8 mouse cellular contexts compared by ENCODE assay signal in genomic region chr6:119479876-119480705, GRCm38 (mm10). TPM values are rescaled to one million over a fixed set of nuclear protein-coding genes. Genes with fewer than 3 reads are reported as not detected.
A peak's percentile ranks its signal among the peaks of the same experiment; 100 is the strongest.
DNase-seq lines count a peak whose midpoint lies in the region; ATAC-seq and TF ChIP-seq lines count a peak whose summit lies in the region.

No protein-coding gene starts in this region.

- peak overlapping the region; percentile 83 for H3K4me3 ChIP-seq in C2C12 (ENCODE audit: insufficient read depth, poor library complexity, severe bottlenecking)
- H3K4me3 ChIP-seq in embryonic facial prominence, embryonic 13.5 days = peak overlapping the region; percentile 81
- peak overlapping the region; percentile 98 for H3K4me3 ChIP-seq in heart, embryonic 12.5 days
- peak overlapping the region; percentile 86 for H3K4me3 ChIP-seq in kidney, embryonic 15.5 days (replicated peaks)
- H3K4me3 ChIP-seq in liver, embryonic 13.5 days (replicated peaks) = peak overlapping the region; percentile 87
- peak overlapping the region; percentile 72 for H3K4me3 ChIP-seq in stomach, postnatal 0 days (ENCODE audit: low read depth, low read length)

- H3K79me2 ChIP-seq in C2C12 (ENCODE audit: control insufficient read depth, insufficient read depth) = peaks cover 53% of the 10 kb centered on the region

- WGBS in embryonic facial prominence, embryonic 13.5 days = under 1% methylated on average over 70 of the region's 70 CpGs
- WGBS in heart, embryonic 12.5 days = under 1% methylated on average over 70 of the region's 70 CpGs
- WGBS in kidney, embryonic 15.5 days = under 1% methylated on average over 70 of the region's 70 CpGs
- under 1% methylated on average over 67 of the region's 70 CpGs for WGBS in liver, embryonic 13.5 days (ENCODE audit: insufficient replicate concordance)
- WGBS in stomach, postnatal 0 days = under 1% methylated on average over 68 of the region's 70 CpGs

- H3K36me3 ChIP-seq in C2C12 (ENCODE audit: control insufficient read depth, insufficient read depth) = peaks cover 24% of the 10 kb centered on the region
- peaks cover 30% of the 10 kb centered on the region for H3K36me3 ChIP-seq in embryonic facial prominence, embryonic 13.5 days
- H3K36me3 ChIP-seq in heart, embryonic 12.5 days = peaks cover 19% of the 10 kb centered on the region
- H3K36me3 ChIP-seq in kidney, embryonic 15.5 days = peaks cover 21% of the 10 kb centered on the region
- H3K36me3 ChIP-seq in liver, embryonic 13.5 days = peaks cover 18% of the 10 kb centered on the region
- H3K36me3 ChIP-seq in stomach, postnatal 0 days (ENCODE audit: control insufficient read depth, insufficient read depth, low read length) = no peaks in the 10 kb centered on the region; the same call in 1 of the 2 replicates

- DNase-seq in adrenal gland, postnatal 10 days = peak; percentile 72
- peak; percentile 51 for DNase-seq in liver, embryonic 13.5 days
- DNase-seq in neural tube, embryonic 10.5 days (ENCODE audit: extremely low spot score, low spot score) = peak; percentile 73
- peak; percentile 74 for DNase-seq in stomach, postnatal 0 days (ENCODE audit: low spot score)

- H3K9ac ChIP-seq in embryonic facial prominence, embryonic 13.5 days = peak overlapping the region; percentile 90
- peak overlapping the region; percentile 99 for H3K9ac ChIP-seq in heart, embryonic 12.5 days
- H3K9ac ChIP-seq in kidney, embryonic 15.5 days = peak overlapping the region; percentile 86
- H3K9ac ChIP-seq in liver, embryonic 13.5 days = peak overlapping the region; percentile 83
- H3K9ac ChIP-seq in stomach, postnatal 0 days (ENCODE audit: low read length) = peak overlapping the region; percentile 94

- TF ChIP-seq EP300 in stomach, postnatal 0 days (optimal IDR thresholded peaks at IDR 0.05) = no peak

- H3K79me3 ChIP-seq in C2C12 (ENCODE audit: low read depth) = peaks cover 36% of the 10 kb centered on the region

- no peaks in the 10 kb centered on the region for H3K9me3 ChIP-seq in embryonic facial prominence, embryonic 13.5 days
- no peaks in the 10 kb centered on the region for H3K9me3 ChIP-seq in heart, embryonic 12.5 days (replicated peaks)
- H3K9me3 ChIP-seq in kidney, embryonic 15.5 days (replicated peaks) = no peaks in the 10 kb centered on the region
- no peaks in the 10 kb centered on the region for H3K9me3 ChIP-seq in liver, embryonic 13.5 days (replicated peaks)
- H3K9me3 ChIP-seq in stomach, postnatal 0 days (ENCODE audit: control insufficient read depth, low read length) = no peaks in the 10 kb centered on the region

- peak overlapping the region; percentile 100 for H3K4me2 ChIP-seq in embryonic facial prominence, embryonic 13.5 days
- H3K4me2 ChIP-seq in heart, embryonic 12.5 days = peak overlapping the region; percentile 100
- H3K4me2 ChIP-seq in kidney, embryonic 15.5 days = peak overlapping the region; percentile 98
- peak overlapping the region; percentile 96 for H3K4me2 ChIP-seq in liver, embryonic 13.5 days
- H3K4me2 ChIP-seq in stomach, postnatal 0 days (replicated peaks; ENCODE audit: low read depth) = peak overlapping the region; percentile 85

- H3K27ac ChIP-seq in embryonic facial prominence, embryonic 13.5 days = peak overlapping the region; percentile 99
- H3K27ac ChIP-seq in heart, embryonic 12.5 days (ENCODE audit: poor library complexity, severe bottlenecking) = peak overlapping the region; percentile 99
- peak overlapping the region; percentile 99 for H3K27ac ChIP-seq in kidney, embryonic 15.5 days
- peak overlapping the region; percentile 86 for H3K27ac ChIP-seq in liver, embryonic 13.5 days
- peak overlapping the region; percentile 99 for H3K27ac ChIP-seq in stomach, postnatal 0 days (replicated peaks)

- H3K4me1 ChIP-seq in embryonic facial prominence, embryonic 13.5 days = peaks cover 60% of the 10 kb centered on the region
- peaks cover 53% of the 10 kb centered on the region for H3K4me1 ChIP-seq in heart, embryonic 12.5 days (replicated peaks)
- H3K4me1 ChIP-seq in kidney, embryonic 15.5 days = peaks cover 62% of the 10 kb centered on the region
- peaks cover 68% of the 10 kb centered on the region for H3K4me1 ChIP-seq in liver, embryonic 13.5 days (replicated peaks)
- H3K4me1 ChIP-seq in stomach, postnatal 0 days (replicated peaks; ENCODE audit: control insufficient read depth, insufficient read depth) = peaks cover 14% of the 10 kb centered on the region; the same call in 1 of the 2 replicates

- no peak for TF ChIP-seq CTCF in C2C12 (IDR thresholded peaks at IDR 0.05; ENCODE audit: control insufficient read depth, insufficient read depth, insufficient read length)
- TF ChIP-seq CTCF in stomach, postnatal 0 days (IDR thresholded peaks at IDR 0.05; ENCODE audit: low read depth) = peak; percentile 30; the same call in 1 of the 2 replicates

- peak overlapping the region; percentile 77 for H3ac ChIP-seq in C2C12 (ENCODE audit: control insufficient read depth, insufficient read length, low read depth)

- 0 out of 2 replicates have a peak, but pooled peaks have one; percentile 6 for ATAC-seq in embryonic facial prominence, embryonic 13.5 days (ENCODE audit: insufficient number of reproducible peaks, insufficient read depth, low FRiP score, low TSS enrichment, low read depth)
- ATAC-seq in heart, embryonic 12.5 days (ENCODE audit: insufficient number of reproducible peaks, low FRiP score) = peak; percentile 23
- peak; percentile 26 for ATAC-seq in kidney, embryonic 15.5 days (replicated peaks; ENCODE audit: low FRiP score)
- peak; percentile 43 for ATAC-seq in liver, embryonic 13.5 days (ENCODE audit: low read depth)
- peak; percentile 30 for ATAC-seq in stomach, postnatal 0 days (ENCODE audit: low FRiP score, low TSS enrichment)

- no peaks in the 10 kb centered on the region for H3K27me3 ChIP-seq in C2C12 (ENCODE audit: control insufficient read depth, insufficient read depth, insufficient read length)
- no peaks in the 10 kb centered on the region for H3K27me3 ChIP-seq in embryonic facial prominence, embryonic 13.5 days
- H3K27me3 ChIP-seq in heart, embryonic 12.5 days (replicated peaks) = no peaks in the 10 kb centered on the region
- H3K27me3 ChIP-seq in kidney, embryonic 15.5 days = no peaks in the 10 kb centered on the region
- no peaks in the 10 kb centered on the region for H3K27me3 ChIP-seq in liver, embryonic 13.5 days
- no peaks in the 10 kb centered on the region for H3K27me3 ChIP-seq in stomach, postnatal 0 days (ENCODE audit: control insufficient read depth, insufficient read depth, low read length)

TF ChIP-seq in C2C12, 6 proteins besides CTCF, POLR2A, EP300 and RAD21:
- no peak for TF ChIP-seq MYOG (IDR thresholded peaks at IDR 0.05; ENCODE audit: control insufficient read depth, extremely low read depth, insufficient read length)
- no peak for TF ChIP-seq CEBPB (IDR thresholded peaks at IDR 0.05; ENCODE audit: low read depth)
- no peak for TF ChIP-seq FOSL1 (IDR thresholded peaks at IDR 0.05; ENCODE audit: insufficient read depth, low read length, poor library complexity, severe bottlenecking)
- peak; percentile 37 for TF ChIP-seq MAX (IDR thresholded peaks at IDR 0.05)
- TF ChIP-seq USF1 (IDR thresholded peaks at IDR 0.05; ENCODE audit: low read depth) = no peak
- TF ChIP-seq MYOD1 (IDR thresholded peaks at IDR 0.05; ENCODE audit: control insufficient read depth, insufficient read length, low read depth) = peak; percentile 56

RNA-seq across cellular contexts. Expression of gene Fbxl14, which starts 0.6 kb away (rescaled TPM):
- polyA plus RNA-seq in C2C12 (2012; fragmentation: generic; extraction: Trizol) = 22.7 TPM
- total RNA-seq in adrenal gland, postnatal 10 days (2021) = 10 to 100 TPM; 26.8 to 30.0 TPM
- 3.2 and 3.8 TPM in 2 replicates for polyA plus RNA-seq in embryonic facial prominence, embryonic 13.5 days (2015; fragmentation: Nextera tagmentation; extraction: Ambion mirVana)
- 4.0 and 4.1 TPM in 2 replicates for polyA plus RNA-seq in heart, embryonic 12.5 days (2016; fragmentation: Nextera tagmentation; extraction: Ambion mirVana)
- polyA plus RNA-seq in kidney, embryonic 15.5 days (2015; fragmentation: Nextera tagmentation; extraction: Ambion mirVana) = 5.0 and 6.1 TPM in 2 replicates
- polyA plus RNA-seq in liver, embryonic 13.5 days (2015; fragmentation: Nextera tagmentation; extraction: Ambion mirVana) = 2.8 and 3.1 TPM in 2 replicates
- 2.9 TPM in 2 replicates for polyA plus RNA-seq in stomach, postnatal 0 days (2015; fragmentation: Nextera tagmentation; extraction: Ambion mirVana)

Comparison
In these comparisons a context has a peak if more than half of its experiments do, and no peak if none do; other contexts are left out.
1. Peak in every context shown above with its lines: DNase-seq, ATAC-seq, H3K4me3 ChIP-seq and H3K27ac ChIP-seq.